Mouse (Mus musculus): ENCODE results near the gene Nudt14. TPM values are rescaled to one million over a fixed set of nuclear protein-coding genes. Genes with fewer than 3 reads are reported as not detected.
A peak's percentile ranks its signal among the peaks of the same experiment; 100 is the strongest.

Nudt14 gene
- 2.7 TPM in 1 of 2 replicates, not detected in the other for total RNA-seq (2015; ENCODE audit: low replicate concordance)
- 1.1 TPM in 1 of 2 replicates, not detected in the other for total RNA-seq (2017; ENCODE audit: low replicate concordance)

DNA sequence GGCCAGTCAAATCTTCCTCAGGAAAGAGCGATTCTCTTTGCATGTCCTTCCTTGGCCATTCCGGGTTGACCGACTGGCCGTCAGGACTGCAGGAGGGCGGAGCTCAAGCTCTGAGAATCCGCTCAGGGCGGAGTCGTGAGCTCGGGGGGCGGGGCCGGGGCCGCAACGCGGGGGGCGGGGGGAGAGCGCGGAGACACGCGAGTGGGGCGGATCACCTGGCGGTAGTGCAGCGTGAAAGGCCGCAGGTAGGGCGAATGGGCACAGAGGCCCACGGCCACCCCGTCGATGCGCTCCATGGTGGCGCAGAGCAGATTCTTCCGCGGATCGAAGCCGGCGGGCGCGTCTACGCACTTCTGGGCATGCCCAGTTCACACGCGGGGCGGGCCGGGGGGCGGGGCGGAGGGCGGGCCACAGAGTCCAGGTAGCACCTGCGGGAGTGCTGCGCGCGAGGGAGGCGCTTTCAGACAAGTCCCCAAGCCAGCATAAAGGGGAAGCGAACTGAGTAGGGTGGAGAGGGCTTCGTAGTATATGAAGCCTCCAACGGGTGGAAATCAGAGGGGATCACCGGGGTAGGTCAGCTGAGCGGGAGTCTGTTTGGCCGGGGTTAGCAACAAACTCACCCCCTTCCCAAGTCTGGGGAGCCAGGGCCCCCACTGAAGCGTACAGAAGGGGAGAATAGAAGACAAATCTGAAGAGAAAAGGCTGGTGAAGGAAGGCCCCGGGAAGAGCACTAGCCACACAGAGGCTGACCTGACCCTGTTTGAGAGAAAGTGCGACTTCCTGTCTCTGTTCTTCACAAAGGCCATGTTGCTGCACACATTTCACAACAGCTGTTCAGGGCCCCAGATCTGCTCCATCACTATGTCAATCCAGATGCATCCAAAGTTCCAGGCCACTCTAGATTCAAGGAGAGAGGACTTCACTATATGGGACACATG, at the start of gene Nudt14:
Gene Nudt14, minus strand, starts transcription at position 349 of the 938 bp plus-strand sequence.
- peak; percentile 71 for ATAC-seq (replicated peaks; ENCODE audit: low FRiP score, poor library complexity, severe bottlenecking)

DNA sequence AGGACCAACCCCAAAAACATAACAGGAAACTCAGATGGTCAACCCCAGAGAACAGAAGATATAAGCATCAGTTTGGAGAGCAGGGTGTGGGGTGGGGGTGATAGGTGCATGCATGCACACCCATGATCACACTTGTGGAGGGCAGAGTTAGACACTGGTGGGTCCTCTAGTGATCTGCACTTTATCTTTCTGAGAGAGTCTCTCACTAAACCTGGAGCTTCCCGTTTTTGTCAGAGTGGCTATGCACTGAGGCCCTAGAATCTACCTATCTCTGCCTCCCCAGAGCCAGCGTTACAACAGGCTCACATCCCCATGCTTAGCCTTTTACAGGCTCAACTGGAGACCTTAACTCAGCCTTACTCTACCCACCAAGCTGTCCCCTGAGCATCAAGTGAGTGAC, 49.5 kb upstream of the Nudt14 start:
- ATAC-seq (replicated peaks; ENCODE audit: low FRiP score, poor library complexity, severe bottlenecking): 0 out of 2 replicates have a peak, but pooled peaks have one; percentile 8

DNA sequence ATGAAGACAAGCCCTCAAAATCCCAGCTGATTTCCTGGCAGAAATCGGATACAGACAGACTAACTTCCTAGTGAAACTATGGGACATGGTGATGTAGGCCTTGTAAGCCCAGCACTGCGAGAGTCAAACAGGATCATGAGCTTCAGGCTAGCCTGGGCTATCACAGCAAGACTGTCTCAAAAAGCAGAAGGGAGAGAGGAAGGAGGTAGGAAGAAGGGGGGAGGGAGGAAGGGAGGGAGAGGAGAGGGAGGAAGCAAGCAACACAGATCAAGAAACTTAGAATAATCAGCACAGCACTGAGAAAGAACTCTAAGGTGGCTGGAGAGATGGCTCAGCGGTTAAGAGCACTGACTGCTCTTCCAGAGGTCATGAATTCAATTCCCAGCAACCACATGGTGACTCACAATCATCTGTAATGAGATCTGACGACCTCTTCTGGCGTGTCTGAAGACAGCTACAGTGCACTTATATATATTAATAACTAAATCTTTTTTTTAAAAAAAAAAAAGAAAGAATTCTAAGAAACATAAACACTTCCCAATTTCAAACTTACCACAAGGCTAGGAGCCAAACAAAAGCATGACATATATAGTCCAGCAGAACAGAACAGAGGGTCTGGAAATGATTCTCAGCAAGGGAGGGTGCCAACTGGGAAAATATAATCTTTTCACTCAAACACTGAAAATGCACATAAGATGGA, 48.9 kb upstream of the Nudt14 start:
- no peak for ATAC-seq (replicated peaks; ENCODE audit: low FRiP score, poor library complexity, severe bottlenecking)

DNA sequence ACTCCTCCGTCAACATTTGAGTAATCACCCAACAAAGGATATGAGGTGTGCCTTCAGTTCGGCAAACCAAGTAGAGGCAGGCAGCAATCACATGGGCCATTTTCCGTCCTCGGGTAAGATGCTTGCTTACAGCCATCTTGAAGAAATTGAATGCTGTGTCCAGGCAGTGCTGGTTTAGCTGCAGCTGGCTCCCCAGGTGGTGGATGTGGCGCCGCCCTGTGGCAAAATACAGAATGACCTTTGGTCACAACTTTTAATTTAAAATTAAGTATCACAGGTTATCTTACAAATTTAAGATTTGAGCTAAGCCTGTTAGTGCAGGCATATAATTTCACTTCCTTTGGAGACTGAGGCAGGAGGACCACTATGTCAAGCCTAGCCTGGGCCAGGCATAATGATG, 46.0 kb upstream of the Nudt14 start:
- ATAC-seq (replicated peaks; ENCODE audit: low FRiP score, poor library complexity, severe bottlenecking): no peak

DNA sequence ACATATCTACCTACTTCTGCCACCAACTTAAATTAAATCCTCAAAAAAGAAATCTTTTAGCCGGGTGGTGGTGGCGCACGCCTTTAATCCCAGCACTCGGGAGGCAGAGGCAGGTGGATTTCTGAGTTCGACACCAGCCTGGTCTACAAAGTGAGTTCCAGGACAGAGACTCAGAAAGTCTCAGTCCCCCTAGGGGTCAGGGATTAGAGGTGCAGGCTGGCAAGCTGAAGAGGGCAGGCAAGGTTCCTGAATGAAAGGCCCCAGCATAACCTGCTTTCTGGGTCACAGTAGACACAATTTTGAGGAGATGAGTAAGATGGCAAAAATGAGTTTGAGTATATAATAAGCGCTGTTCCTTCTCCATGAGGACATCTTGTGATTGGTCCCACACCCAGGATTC, 43.4 kb upstream of the Nudt14 start:
- 0 out of 2 replicates have a peak, but pooled peaks have one; percentile 57 for ATAC-seq (replicated peaks; ENCODE audit: low FRiP score, poor library complexity, severe bottlenecking)

DNA sequence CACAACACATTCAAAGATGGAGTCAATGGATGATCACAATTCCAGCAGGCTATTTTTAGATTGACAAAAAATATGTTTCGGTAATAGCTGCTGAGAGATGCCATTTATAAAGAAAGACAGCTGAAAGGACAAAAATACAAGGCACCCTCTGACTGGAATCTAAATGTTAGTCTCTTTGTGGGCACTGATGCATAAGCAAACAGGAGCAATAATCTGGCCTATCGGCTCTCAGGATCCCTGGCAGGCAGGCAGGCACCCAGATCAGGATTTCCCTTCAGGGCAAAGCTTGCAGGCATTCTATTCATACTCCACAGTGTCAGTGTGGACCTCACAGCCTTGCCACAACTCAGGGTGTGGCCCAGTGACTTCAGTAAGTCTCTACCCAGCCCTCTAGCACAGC, 40.1 kb upstream of the Nudt14 start:
- no peak for ATAC-seq (replicated peaks; ENCODE audit: low FRiP score, poor library complexity, severe bottlenecking)

DNA sequence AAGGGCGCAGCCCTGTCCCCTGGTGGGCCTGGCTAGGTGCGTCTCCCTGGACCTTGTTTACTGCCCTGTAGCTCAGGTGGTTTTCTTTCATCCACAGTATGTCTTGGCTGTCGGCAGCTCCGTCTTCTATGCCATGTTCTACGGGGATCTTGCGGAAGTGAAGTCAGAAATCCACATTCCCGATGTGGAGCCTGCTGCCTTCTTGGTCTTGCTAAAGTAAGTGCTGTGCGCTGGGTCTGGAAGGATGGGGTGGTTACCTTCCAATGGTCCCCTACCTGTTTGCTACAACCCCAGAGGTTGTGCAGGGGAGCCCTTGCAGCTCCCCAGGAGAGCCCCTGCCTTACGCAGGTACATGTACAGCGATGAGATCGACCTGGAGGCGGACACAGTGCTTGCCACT, 35.2 kb upstream of the Nudt14 start:
- ATAC-seq (replicated peaks; ENCODE audit: low FRiP score, poor library complexity, severe bottlenecking): no peak

DNA sequence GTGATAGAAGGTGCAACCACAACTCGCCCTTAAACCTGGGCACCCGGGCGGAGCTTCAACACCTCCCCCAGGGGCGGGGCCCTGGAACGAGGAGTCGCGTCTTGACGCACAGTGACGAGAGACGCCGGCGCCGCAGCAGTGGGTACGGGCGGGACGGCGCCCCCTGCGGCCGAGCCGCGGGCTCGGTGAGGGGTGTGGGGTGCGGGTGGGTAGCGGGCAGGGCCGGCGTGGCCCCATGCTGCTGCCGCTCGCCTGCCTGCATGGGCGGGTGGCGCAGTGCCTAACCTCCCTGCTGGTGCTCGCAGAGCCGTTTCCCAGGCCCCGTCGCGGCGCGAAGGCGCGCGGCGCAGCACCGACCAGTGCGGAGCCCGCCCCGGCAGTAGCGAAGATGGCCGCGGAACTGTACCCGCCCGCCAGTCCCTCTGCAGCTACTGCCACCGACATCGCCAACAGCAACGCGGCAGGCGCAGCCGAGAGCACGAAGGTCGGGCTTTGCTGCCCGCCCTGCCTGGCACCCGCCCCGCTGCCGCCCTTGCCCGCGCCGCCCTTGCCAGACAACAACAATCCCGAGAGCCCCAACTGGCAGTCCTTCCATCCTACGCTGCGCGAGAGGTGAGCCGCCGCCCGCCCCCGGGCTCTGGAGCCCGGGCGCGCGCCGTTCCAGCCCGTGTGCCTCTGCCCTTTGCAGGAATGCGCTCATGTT, 34.6 kb upstream of the Nudt14 start, which contains the start of gene Btbd6:
Gene Btbd6, plus strand, starts transcription at position 112 of the 703 bp plus-strand sequence.
- ATAC-seq (replicated peaks; ENCODE audit: low FRiP score, poor library complexity, severe bottlenecking): peak; percentile 81

DNA sequence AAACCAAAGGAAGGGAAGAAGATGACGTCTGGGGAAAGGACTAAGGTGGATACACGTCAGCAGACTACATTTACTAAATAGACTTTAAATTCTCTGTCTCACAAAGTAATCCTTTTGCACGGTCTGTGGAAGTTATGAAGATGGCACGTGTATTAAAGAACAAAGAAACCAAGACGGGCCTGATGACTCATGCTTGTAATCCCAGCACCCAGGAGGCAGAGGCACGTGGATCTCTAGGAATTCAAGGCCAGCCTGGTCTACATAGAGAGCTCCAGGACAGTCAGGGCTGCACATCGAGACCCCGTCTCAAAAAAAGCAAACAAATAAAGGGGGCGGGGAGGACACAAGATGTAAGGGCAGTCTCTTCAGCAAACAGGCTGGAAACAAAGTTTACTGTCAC, 32.8 kb upstream of the Nudt14 start:
- no peak for ATAC-seq (replicated peaks; ENCODE audit: low FRiP score, poor library complexity, severe bottlenecking)

DNA sequence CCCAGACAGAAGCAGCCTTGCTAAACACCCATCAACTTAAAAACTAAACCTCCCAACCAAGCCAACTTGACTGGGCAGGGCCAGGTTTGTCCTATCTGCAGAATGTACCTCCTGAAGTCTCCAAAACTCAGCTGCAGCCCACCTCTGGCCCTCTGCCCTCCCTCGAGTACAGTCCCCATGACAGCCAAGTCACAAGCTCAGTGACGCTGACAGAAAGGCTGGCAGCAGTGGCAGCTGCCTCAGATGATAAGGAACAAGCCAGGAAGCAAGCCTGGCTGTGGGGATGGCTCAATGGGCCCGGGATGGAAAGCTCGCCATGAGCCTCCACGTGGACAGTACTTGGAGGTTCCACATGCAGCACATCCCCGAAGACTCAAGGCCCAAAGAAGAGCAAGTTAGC, 27.7 kb upstream of the Nudt14 start:
- ATAC-seq (replicated peaks; ENCODE audit: low FRiP score, poor library complexity, severe bottlenecking): no peak

DNA sequence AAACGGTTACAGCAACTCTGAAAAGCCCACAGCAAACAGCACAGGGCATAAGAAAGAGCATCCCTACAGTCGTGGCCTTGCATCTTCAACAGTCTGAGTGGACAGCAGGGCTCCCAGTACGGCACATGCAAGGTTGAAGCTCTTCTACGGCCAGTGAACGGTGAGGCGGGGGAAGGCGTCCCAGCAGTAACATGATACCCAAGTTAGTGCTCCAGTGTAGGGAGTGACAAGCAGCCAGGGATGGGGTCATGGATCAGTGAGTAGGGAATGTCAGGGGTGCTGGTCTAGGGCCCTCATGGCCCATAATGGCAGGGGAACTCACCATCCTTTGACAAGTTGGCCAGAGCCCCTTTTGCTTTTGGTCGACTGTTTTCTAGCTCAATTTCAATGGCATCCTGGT, 27.0 kb upstream of the Nudt14 start:
- no peak for ATAC-seq (replicated peaks; ENCODE audit: low FRiP score, poor library complexity, severe bottlenecking)

DNA sequence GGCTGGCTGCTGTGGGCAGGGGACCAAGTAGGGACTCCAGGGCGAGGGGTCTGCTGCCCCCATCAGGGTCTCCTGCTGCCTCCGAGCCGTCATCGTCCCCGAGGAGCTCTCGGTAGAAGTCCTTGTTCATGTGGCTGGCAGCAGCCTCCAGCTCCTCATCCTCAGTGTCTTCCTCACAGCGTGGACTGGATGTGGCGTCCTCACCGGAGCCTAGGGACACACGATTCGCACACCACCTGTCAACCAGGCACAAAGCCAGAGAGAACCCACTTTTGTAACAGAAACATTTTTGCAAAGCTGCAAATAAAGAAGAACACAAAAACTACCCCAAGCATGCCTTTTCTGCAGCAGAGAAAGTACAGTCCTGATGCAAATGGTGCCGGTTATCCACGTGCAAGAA, 23.9 kb upstream of the Nudt14 start:
- ATAC-seq (replicated peaks; ENCODE audit: low FRiP score, poor library complexity, severe bottlenecking): no peak

DNA sequence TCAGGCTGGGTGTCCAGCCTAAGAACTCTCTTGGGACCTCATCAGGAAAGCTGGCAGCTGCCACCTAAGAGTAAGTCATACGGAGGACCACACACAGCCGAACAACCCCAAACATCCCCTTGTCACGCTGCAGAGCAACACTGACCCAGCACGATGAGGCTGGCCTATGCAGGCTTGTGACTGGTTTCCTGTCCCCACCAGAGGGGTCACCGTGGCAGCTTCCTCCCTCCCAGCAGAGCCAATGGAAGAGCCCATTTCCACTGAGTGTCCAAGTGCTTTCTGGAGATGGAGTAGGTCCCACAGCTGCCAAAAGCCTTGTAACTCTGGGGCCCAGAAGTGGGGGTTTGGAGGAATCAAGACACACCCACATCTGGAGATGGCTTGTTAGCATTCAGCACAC, 19.9 kb upstream of the Nudt14 start:
- no peak for ATAC-seq (replicated peaks; ENCODE audit: low FRiP score, poor library complexity, severe bottlenecking)

DNA sequence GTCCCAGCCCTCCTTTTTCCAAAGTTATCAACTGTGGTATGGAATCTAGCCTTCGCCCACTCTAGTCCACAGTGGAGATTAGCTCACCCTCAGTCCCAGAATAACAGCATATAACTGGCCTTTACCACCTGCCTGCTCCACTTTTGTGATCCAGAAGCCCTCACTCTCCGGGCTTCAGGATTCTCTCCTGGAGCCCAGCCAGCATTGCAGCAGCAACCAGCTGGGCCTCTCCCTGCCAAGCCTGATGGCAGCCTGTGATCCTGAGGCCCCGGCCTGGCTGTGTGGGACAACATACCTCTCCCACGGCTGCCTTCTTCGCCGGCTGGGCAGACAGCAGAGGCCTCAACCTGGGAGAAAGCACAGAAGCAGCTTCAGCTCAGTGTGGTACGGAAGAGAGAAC, 19.5 kb upstream of the Nudt14 start:
- no peak for ATAC-seq (replicated peaks; ENCODE audit: low FRiP score, poor library complexity, severe bottlenecking)

DNA sequence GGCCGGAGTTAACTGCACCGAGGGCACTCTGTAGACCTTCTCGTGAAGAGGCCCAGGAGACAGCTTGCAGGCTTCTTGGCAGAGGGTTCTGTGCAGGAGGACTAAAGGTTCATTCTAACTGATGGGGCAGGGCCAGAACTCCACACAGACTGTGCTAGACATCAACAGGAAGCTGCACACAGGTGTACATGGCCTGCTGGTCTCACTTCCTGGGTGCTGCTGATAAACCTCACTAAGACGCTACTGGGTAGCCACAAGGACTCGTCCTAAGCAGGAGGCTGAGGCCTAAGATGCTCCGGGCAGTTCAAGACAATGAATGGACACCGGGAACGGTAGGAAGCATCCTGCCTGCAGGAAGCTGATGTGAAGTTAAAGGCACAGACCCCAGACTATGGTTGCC, 17.5 kb upstream of the Nudt14 start:
- no peak for ATAC-seq (replicated peaks; ENCODE audit: low FRiP score, poor library complexity, severe bottlenecking)

DNA sequence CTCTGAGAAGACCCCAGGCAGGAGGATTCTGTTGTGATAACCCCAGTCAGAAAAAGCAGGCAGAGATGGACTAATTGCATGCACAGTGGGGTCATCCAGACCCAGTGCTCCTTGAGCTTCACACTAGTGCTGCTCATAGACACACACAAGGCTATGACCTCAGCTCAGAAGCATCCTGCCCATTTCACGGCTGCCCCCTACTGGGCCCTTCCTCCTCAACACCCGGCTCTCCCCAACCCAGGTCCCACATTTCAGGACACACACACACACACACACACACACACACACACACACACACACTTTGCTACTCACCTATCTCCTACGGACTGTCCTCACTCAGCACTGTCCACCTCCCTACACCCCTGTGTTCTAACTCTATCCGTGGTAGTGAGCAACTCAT, 16.4 kb upstream of the Nudt14 start:
- no peak for ATAC-seq (replicated peaks; ENCODE audit: low FRiP score, poor library complexity, severe bottlenecking)

DNA sequence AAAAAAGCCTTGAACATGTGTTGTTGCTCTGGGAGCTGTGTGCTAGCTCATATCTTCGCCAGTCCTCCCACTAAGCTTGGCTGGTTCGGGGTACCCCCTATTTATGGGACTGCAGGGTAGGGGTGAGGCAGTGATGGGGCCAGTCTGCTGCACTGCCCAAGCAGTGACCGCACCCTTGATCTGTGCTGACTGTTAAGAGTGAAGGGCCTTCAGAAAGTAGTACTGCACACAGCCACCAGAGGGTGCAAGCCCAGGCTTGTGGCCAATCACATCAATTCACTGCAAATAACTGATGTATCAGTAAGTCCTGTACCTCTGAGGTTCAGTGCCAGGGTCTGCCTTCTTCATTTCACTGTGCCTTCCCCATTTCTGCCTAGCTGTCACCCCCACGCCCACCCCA, 13.9 kb upstream of the Nudt14 start:
- ATAC-seq (replicated peaks; ENCODE audit: low FRiP score, poor library complexity, severe bottlenecking): peak; percentile 79

DNA sequence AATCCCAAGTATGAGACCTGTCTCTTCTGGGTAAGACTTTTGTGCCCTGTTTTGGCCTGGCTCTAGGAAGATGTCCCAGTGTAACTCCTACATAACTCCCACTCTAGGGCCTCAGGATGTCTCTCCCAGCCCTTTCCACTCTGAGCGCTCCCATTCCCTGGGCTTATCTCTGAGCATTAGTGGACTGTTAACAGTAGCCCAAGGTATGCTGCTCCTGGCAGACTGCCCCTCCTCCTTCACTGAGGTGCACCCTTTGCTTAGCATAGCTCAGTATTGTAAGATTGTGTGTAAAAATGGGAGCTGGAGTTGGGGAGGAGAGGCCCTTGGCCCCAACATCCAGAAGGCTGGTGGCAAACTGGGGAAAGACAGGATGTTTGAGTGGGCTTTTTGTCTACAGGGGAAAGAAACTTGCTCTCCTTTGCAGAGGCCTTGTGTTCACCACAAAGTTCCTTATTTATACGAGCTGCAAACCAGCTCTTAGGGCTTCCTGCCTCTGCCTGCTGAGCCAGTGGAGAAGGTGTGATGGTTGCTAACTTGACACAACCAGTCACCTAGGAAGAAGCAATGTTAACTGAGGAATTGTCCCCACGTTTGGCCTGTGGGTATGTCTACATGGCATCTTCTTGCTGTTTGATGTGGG, 11.1 kb upstream of the Nudt14 start:
- no peak for ATAC-seq (replicated peaks; ENCODE audit: low FRiP score, poor library complexity, severe bottlenecking)

DNA sequence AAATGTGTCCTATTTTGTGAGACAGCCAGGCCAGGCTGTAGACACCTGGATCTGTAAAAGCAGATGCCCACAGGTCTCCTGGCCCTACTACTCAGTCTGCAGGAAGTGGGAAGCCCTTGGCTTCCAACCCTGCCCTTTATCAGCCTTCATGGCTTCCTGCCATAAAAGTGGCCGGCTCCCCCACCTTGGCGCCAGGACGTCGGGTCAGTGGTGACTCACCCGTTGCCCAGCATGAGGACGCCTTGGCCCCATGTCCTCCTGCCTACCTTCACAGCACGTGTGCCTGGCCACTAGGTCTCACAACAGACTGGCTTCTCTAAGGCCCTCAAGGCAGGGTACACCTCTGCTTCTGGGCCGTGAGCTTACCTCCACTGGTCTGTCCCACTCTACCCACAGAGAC, 10.5 kb upstream of the Nudt14 start:
- ATAC-seq (replicated peaks; ENCODE audit: low FRiP score, poor library complexity, severe bottlenecking): no peak
